Mouse (Mus musculus) heart, adult 9 months (tissue): ENCODE results near the gene Dph6.
"Not testable (repeated sequence)": the region's sequence is repeated elsewhere in the genome, so short reads cannot be mapped to it uniquely, and the experiment has no call there.

Experiments used
- DNase-seq, 2 experiments: peaks; one replicate each; pipeline ENCODE4 v3.0.0; 2022; ENCODE audit warnings: low spot score in 2 of 2

Dph6 gene

DNA sequence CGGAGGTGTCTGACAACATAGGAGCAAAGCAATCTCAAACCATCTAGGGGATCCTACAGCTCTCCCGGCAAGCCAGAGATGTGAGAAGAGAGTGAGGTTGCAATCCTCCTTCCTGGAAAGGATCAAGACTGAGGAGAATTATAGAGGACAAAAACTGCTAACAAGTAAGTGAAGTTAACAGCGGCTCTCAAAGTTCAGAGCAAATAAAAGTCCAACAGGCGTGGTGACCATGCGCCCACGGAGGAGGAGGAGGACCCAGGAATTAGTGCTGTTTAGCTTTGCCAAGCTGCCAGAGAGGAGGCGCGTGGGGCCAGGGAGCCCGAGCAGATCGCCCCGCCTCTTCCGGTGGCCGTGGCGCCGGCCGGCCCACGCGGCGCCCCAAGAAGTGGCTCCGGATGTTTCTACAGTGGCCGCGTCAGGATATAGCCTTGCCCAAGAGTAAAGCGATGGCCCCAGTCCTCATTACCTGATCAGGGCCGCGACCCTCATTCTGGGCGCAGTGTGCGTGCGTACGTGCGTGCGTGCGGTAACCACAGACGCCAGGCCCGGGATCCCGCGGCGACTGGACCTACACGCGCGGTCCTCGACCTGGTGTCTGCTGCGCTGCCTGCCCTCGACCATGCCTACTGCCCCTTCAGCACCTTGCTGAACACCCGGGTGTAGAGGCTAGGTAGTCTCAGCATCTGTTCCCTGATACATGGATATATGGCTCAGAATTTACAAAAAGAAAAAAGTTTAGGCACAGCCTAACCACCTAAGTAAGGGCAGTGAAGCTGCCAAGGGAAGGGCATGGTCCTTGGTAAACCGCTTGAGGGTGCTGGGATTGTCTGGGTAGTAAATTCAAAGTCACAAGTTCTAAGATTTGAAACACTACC, at the start of gene Dph6:
Gene Dph6, minus strand, starts transcription at position 600 of the 875 bp plus-strand sequence.
- DNase-seq, result peak; percentile 83 to 90

GRCm38 (mm10) chr2:114700966-114701685, 46.4 kb upstream of the Dph6 start:
- DNase-seq, result peak in 1 of 2 experiments; percentile 13

DNA sequence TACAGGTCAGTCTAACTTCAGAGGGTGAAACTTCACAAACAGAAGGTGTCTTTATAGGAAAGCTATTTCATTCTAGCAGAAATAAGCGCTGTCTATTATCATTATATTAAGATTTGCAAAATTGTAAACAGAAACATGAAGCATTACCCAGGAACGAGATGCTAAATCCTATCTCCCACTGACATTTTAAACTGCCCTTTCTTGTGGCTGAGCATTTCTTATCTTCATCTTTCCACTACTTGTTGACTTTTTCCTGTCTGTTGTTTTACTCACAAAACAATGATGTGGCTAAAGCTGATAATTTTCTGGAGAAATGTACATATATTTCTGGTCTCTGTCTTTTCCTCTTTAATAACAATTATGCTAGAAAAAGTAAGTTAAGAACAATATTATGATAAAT, 36.8 kb upstream of the Dph6 start:
- no peak for DNase-seq

DNA sequence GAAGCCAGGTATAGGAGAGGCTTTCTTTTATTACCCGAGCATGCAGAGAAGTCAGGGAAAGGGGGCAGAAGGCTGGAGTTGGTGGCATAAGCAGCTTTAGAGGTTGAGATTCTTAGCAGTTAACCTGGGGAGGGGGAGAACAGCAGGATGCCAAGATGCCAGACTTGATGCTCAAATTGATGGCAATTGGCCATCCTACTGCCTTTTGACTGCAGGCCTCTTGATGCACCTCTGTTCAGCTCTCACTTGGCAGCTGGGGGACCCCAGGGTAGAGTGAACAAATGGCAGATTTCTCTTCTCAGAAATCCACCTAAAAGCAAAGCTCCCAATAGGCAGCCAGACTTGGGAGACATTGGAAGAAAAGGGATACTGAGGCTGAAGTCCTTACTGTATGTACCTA, 32.7 kb upstream of the Dph6 start:
- DNase-seq, result no peak

DNA sequence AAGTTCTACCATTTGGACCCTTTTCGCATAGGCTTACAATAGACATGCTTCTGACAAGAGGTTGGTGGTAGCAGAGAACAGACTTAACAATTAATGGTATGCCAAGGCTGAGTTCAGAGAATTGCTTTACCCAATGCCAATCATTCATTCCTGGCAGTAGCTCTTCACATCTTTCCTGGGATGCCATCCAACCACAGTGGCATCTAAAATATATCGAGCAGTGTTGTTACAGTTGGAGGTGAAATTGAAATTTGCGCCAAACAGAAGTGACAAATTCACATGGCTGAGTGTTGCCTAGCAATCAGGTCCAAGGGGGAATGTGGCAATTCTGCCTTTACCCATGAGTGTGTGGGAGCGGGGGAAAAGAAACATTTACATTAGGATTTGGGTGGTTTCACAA, 32.3 kb upstream of the Dph6 start:
- no peak for DNase-seq

DNA sequence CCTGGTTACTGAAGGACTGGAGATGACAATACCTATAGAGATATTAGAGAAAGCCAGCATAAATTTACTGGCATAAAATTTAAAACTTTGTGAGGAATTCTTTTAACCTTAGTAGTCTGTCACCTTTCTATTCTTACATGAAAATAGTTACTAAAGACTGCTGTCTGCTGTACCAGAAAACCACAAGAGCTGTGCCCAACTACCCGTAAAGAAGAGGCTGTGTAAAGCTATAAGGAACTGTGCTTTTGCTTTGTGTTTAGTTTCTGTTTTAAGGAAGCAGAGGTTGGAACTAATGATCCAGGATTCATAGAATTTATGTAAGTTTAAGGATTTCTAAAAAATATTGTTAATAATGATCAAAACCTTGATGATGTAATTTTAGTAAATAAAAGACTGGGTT, 19.1 kb upstream of the Dph6 start:
- no peak for DNase-seq

DNA sequence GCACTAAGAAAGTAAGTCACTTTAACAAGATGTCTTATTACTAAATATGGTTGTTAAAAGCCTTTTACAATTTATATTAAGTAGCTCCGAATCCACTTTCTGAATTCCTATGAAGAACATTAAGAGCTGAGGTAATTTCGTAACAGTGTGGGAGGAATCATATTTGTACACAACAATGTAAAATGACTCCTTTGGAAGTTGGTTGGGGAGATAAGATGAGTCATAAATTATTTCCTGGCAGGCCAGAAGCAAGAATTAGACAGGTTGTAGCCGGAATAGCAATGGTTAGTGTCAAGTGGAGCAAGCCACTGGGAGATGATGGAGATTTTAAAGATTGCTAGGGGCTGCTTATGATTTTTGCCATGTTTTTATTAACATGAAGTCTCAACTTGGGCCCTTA, 16.2 kb upstream of the Dph6 start:
- no peak for DNase-seq

DNA sequence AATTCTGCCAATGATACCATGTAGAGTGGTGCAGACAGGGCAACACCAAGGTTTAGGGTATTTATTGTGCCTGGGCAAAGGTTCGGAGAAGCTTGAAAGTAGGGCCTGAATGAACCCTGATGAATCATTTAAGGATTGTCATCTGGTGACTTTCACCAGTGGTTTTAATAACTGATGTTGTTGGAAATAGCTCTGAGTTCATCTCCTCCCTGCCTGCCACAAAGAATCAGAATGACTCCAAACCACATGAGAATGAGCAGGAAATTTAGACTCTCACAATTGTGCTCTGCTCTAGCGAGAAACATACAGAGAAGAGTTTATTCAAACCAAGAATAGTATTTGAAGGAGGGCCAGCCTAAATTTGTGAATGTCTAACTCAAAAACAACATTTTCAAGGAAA, 4.2 kb upstream of the Dph6 start:
- no peak for DNase-seq

DNA sequence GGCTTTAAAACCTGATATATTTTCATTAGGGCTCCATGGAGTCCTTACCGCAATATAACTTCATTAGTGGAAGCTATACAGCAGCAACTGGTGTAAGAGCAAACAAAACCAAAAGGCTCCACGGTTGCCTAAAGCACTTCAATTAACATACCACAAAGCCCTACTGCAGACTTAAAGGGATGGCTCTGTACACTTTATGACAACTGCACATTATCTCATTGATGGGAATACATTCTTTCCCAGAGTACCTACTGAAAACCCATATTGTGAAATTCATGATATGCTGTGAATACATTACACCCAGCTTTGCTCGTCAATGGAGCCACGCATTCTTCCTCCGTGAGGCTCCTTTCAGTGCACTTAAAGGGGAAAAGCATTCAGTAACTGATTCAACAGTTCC, 8.5 kb downstream of the Dph6 start:
- no peak for DNase-seq

DNA sequence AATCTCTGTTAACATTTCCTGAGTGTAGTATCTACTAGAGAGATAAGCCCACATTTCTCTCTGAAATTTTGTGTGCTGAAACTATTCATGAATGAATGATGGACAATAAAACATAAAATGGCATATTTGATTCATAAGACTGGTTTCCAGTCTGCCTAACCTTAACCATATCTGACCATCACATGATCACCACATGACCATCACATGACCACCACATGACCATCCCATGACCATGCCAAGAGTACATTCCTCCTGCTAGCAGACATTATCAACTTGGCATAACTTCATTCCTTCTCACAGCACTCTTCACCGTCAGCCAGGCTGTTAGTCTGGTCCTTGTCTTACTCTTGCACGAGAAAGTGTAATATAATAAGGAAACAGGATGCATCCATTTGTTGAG, 10.9 kb downstream of the Dph6 start:
- DNase-seq, result no peak

DNA sequence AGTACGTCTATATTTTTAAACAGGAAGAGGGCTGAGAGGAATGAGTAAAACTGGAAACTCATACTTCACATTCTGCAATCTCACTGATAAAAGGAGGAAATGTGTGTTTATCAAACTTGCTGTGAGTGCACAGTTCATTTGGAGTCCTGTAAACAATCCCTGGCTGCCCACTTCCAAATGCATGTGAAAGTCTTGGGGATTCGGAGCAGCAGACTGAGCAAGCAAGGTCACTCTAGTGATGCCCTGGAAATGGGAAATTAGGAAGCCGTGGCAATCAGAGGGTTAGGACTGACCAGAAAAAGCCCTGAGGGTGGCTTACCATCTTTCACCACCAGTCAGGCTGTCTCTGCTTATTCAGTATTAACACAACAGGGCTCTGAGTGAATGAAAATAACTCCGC, 30.1 kb downstream of the Dph6 start:
- peak in 1 of 2 experiments; percentile 1 for DNase-seq

GRCm38 (mm10) chr2:114622550-114622939, 32.2 kb downstream of the Dph6 start:
- DNase-seq, result no peak

GRCm38 (mm10) chr2:114621781-114622549, 32.8 kb downstream of the Dph6 start:
- no peak for DNase-seq

GRCm38 (mm10) chr2:114611576-114611975, 43.2 kb downstream of the Dph6 start:
- DNase-seq, result no peak

GRCm38 (mm10) chr2:114610110-114610509, 44.7 kb downstream of the Dph6 start:
- no peak for DNase-seq

- not testable (repeated sequence) for DNase-seq
Measured at GRCm38 (mm10) chr2:114605202-114605601, 49.6 kb downstream of the Dph6 start.

DNA sequence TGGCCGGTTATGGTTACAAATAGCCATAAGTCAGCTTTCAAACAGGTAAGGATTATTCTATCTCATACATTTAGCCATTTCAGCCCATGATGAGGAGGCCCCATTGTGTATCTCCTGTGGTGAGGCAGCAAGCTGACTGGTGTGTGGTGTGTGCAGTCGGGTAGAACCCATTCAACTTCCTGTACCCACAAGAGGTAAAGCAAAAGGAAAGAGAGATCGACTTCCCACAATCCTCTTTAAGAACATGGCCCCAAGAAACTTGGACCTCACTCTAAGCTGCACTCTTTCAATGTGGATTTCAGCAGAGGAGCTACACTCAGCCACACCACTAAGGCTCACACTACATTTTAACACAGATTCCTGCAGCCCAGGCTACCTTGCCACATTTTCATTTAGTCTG, 53.6 kb downstream of the Dph6 start:
- no peak for DNase-seq

DNA sequence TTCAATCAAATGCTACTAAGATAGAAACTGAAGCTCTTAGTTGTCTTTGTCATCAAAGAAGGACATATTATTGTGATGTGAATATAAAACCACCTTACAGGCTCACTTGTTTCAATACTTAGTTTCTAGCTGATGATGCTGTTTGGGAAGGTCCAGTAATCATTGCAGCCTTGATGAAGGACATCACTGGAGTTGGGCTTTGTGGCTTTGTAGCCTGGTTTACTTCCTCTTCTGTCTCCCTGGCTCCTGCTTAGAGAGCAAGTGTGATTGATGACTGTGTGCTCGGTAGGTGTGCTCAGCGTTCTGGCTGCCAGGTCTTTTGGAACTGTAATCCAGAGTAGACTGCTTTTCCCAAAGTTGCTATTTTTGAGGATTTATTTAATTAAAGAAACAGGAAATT, 55.0 kb downstream of the Dph6 start:
- no peak for DNase-seq

DNA sequence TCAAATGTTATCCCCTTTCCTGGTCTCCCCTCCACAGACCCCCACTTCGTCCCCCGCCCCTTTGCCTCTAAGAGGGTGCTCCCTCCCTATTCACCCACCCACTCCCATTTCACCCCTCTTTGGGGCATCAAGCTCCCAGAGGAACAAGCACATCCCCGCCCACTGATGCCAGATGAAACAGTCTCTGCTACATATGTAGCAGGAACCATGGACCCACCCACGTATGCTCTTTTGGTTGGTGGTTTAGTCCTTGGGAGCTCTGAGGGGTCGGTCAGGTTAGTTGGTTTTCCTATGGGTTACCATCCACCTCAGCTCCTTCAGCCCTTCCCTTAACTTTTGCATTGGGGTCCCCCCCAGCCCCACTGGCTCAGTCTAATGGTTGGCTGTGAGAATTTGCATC, 61.4 kb downstream of the Dph6 start:
- no peak for DNase-seq

GRCm38 (mm10) chr2:114580714-114581113, 74.0 kb downstream of the Dph6 start:
- DNase-seq, result no peak

DNA sequence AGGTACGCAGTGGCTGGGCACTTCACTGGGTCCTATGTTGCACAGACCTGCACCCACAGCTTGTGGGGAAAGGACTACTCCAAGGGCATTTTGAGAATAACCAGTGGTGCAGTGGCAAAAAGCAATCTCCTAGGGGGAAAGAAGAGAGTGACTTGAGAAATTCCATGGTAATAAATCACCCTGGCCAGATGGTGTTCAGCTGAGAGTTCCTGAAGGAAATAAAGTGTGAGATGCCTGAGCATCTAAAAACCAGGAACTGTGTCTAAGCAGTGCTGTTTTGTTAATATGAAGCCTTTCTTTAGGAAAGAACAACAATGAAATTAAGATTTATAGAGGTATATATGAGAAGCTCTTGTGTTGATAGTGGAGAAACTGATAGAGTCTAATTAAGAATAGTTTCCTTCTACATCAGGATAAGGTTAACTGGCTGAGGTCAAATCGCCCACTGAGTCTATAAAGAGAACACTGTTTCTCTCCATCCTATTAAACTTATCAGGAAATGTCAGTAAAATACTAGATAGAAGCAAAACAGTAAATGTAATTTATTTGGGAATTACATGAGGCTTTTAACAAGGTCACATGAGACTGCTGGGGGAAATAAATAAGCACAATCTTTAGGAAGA, 111.7 kb downstream of the Dph6 start:
- no peak for DNase-seq

- DNase-seq, result no peak
Measured at GRCm38 (mm10) chr2:114542325-114542724, 112.4 kb downstream of the Dph6 start.
